Mouse (Mus musculus) MEL (cell line): ENCODE measurements around the gene Lpcat1. TPM values are rescaled to one million over a fixed set of nuclear protein-coding genes. Genes with fewer than 3 reads are reported as not detected.
A peak's percentile ranks its signal among the peaks of the same experiment; 100 is the strongest.

ENCODE experiments used
- DNase-seq: peaks from one replicate; pipeline ENCODE4 v3.0.0; 2011; ENCODE audit warnings: low read depth, low spot score
- H3K27ac ChIP-seq: 2 replicates; pipeline ENCODE4 v1.5.1; 2012; ENCODE audit warnings: low read depth, mild to moderate bottlenecking, control low read depth, low read length, moderate library complexity; ENCODE audit not compliant: control insufficient read depth
- H3K27me3 ChIP-seq, 2 experiments: fragments of 150-350 bp in 1 of 2; sonication (generic) in 1 of 2; 2 replicates each; pipeline ENCODE4 v1.6.1; 2012; ENCODE audit warnings: low read length in 2 of 2, mild to moderate bottlenecking in 2 of 2, improper control_type of control experiment in 1 of 2, moderate library complexity in 1 of 2; ENCODE audit not compliant: insufficient read depth in 2 of 2, control insufficient read depth in 1 of 2
- H3K36me3 ChIP-seq, 2 experiments: 2 replicates each; pipeline ENCODE4 v1.6.1; 2012 to 2014; ENCODE audit warnings: low read length in 2 of 2, improper control_type of control experiment in 1 of 2, inconsistent platforms in 1 of 2, mild to moderate bottlenecking in 1 of 2; ENCODE audit not compliant: insufficient read depth in 2 of 2, control insufficient read depth in 1 of 2
- H3K4me1 ChIP-seq, 2 experiments: fragments of 150-350 bp in 1 of 2; sonication (generic) in 1 of 2; 2 replicates each; pipeline ENCODE4 v1.6.1; 2012; ENCODE audit warnings: low read length in 2 of 2, improper control_type of control experiment in 1 of 2, mild to moderate bottlenecking in 1 of 2; ENCODE audit not compliant: insufficient read depth in 2 of 2, control insufficient read depth in 1 of 2
- H3K4me3 ChIP-seq, 2 experiments: fragments of 150-350 bp in 1 of 2; sonication (generic) in 1 of 2; 2 replicates each; pipeline ENCODE4 v1.5.1; 2012; ENCODE audit warnings: low read depth in 2 of 2, low read length in 2 of 2, mild to moderate bottlenecking in 2 of 2, moderate library complexity in 2 of 2, control low read depth in 1 of 2, improper control_type of control experiment in 1 of 2; ENCODE audit not compliant: control insufficient read depth in 1 of 2, insufficient read depth in 1 of 2
- H3K79me2 ChIP-seq: 2 replicates; pipeline ENCODE4 v1.6.1; 2012; ENCODE audit warnings: mild to moderate bottlenecking, low read length, moderate library complexity; ENCODE audit not compliant: control insufficient read depth, poor library complexity, insufficient read depth
- H3K9ac ChIP-seq: 2 replicates; pipeline ENCODE4 v1.6.1; 2012; ENCODE audit warnings: low read depth, mild to moderate bottlenecking, control low read depth, low read length, moderate library complexity; ENCODE audit not compliant: control insufficient read depth, poor library complexity, severe bottlenecking
- H3K9me3 ChIP-seq: fragments of 150-350 bp; sonication (generic); replicated peaks from 2 replicates; pipeline ENCODE4 v1.6.1; 2012; ENCODE audit warnings: mild to moderate bottlenecking, low read length, improper control_type of control experiment, moderate library complexity; ENCODE audit not compliant: insufficient read depth
- CTCF ChIP-seq, 3 experiments: IDR thresholded peaks in 2 of 3; conservative IDR thresholded peaks in 1 of 3; 2 replicates each; pipeline ENCODE4 v1.5.1; 2011 to 2012; ENCODE audit warnings: low read length in 3 of 3, low read depth in 2 of 3, mild to moderate bottlenecking in 2 of 3, improper control_type of control experiment in 1 of 3, inconsistent platforms in 1 of 3, mixed read lengths in 1 of 3, moderate library complexity in 1 of 3; ENCODE audit not compliant: control insufficient read depth in 1 of 3, insufficient read depth in 1 of 3, poor library complexity in 1 of 3, severe bottlenecking in 1 of 3
- E2F4 ChIP-seq: IDR thresholded peaks from 2 replicates; pipeline ENCODE4 v1.6.1; 2011; ENCODE audit warnings: low read depth, low read length, improper control_type of control experiment, borderline replicate concordance
- GABPA ChIP-seq: IDR thresholded peaks from 2 replicates; pipeline ENCODE4 v1.6.1; 2012; ENCODE audit warnings: low read depth, mild to moderate bottlenecking, inconsistent platforms, low read length, improper control_type of control experiment, moderate library complexity
- GATA1 ChIP-seq: IDR thresholded peaks from 2 replicates; pipeline ENCODE4 v1.6.1; 2011; ENCODE audit warnings: low read depth, low read length, improper control_type of control experiment
- KAT2A ChIP-seq: conservative IDR thresholded peaks from 2 replicates; pipeline ENCODE4 v1.6.1; 2012; ENCODE audit warnings: low read depth, low read length, improper control_type of control experiment, inconsistent platforms
- MXI1 ChIP-seq: IDR thresholded peaks from 2 replicates; pipeline ENCODE4 v1.6.1; 2011; ENCODE audit warnings: mild to moderate bottlenecking, low read depth, low read length, improper control_type of control experiment
- MYC ChIP-seq: IDR thresholded peaks from 2 replicates; pipeline ENCODE4 v1.6.1; 2011; ENCODE audit warnings: low read depth, mild to moderate bottlenecking, low read length, improper control_type of control experiment, moderate library complexity
- NRF1 ChIP-seq: IDR thresholded peaks from 2 replicates; pipeline ENCODE4 v1.6.1; 2014; ENCODE audit warnings: low read depth, mild to moderate bottlenecking, inconsistent platforms, low read length, improper control_type of control experiment, moderate library complexity; ENCODE audit not compliant: poor library complexity, insufficient read depth, severe bottlenecking
- POLR2A ChIP-seq, 2 experiments: IDR thresholded peaks; 2 replicates each; pipeline ENCODE4 v1.6.1; 2011 to 2012; ENCODE audit warnings: low read length in 2 of 2, mild to moderate bottlenecking in 2 of 2, control low read depth in 1 of 2, improper control_type of control experiment in 1 of 2, low read depth in 1 of 2, moderate library complexity in 1 of 2; ENCODE audit not compliant: control insufficient read depth in 1 of 2, insufficient read depth in 1 of 2, poor library complexity in 1 of 2
- POLR2AphosphoS5 ChIP-seq: IDR thresholded peaks from 2 replicates; pipeline ENCODE4 v1.6.1; 2012; ENCODE audit warnings: low read depth, borderline replicate concordance, mild to moderate bottlenecking, inconsistent platforms, low read length, moderate library complexity, mixed read lengths
- RAD21 ChIP-seq: IDR thresholded peaks from 2 replicates; pipeline ENCODE4 v1.6.1; 2011; ENCODE audit warnings: mild to moderate bottlenecking, low read depth, low read length, improper control_type of control experiment
- RCOR1 ChIP-seq: IDR thresholded peaks from 2 replicates; pipeline ENCODE4 v1.6.1; 2012; ENCODE audit warnings: low read depth, mild to moderate bottlenecking, inconsistent platforms, low read length, improper control_type of control experiment
- SMC3 ChIP-seq: IDR thresholded peaks from 2 replicates; pipeline ENCODE4 v1.6.1; 2011; ENCODE audit warnings: low read depth, low read length, improper control_type of control experiment
- TCF12 ChIP-seq: IDR thresholded peaks from 2 replicates; pipeline ENCODE4 v1.6.1; 2014; ENCODE audit warnings: low read depth, mild to moderate bottlenecking, inconsistent platforms, low read length, improper control_type of control experiment, moderate library complexity
- UBTF ChIP-seq: IDR thresholded peaks from 2 replicates; pipeline ENCODE4 v1.6.1; 2012; ENCODE audit warnings: low read depth, mild to moderate bottlenecking, inconsistent platforms, low read length, improper control_type of control experiment, moderate library complexity, borderline replicate concordance; ENCODE audit not compliant: insufficient read depth
- USF1 ChIP-seq: IDR thresholded peaks from 2 replicates; pipeline ENCODE4 v1.6.1; 2014; ENCODE audit warnings: low read depth, mild to moderate bottlenecking, inconsistent platforms, low read length, improper control_type of control experiment, moderate library complexity
- USF2 ChIP-seq, 2 experiments: IDR thresholded peaks; 2 replicates each; pipeline ENCODE4 v1.6.1; 2011 to 2012; ENCODE audit warnings: improper control_type of control experiment in 2 of 2, low read length in 2 of 2, borderline replicate concordance in 1 of 2, inconsistent platforms in 1 of 2, low read depth in 1 of 2, mild to moderate bottlenecking in 1 of 2; ENCODE audit not compliant: insufficient read depth in 1 of 2
- ZC3H11A ChIP-seq: IDR thresholded peaks from 2 replicates; pipeline ENCODE4 v1.6.1; 2012; ENCODE audit warnings: low read depth, mild to moderate bottlenecking, inconsistent platforms, low read length, improper control_type of control experiment
- ZKSCAN1 ChIP-seq: IDR thresholded peaks from 2 replicates; pipeline ENCODE4 v1.6.1; 2012; ENCODE audit warnings: low read depth, mild to moderate bottlenecking, inconsistent platforms, low read length, improper control_type of control experiment, moderate library complexity
- ZNF384 ChIP-seq: IDR thresholded peaks from 2 replicates; pipeline ENCODE4 v1.6.1; 2012; ENCODE audit warnings: low read depth, mild to moderate bottlenecking, inconsistent platforms, low read length, improper control_type of control experiment
- polyA plus RNA-seq, 2 experiments: library from polyadenylated mRNA; stranded (reverse) in 1 of 2; unstranded in 1 of 2; fragments of >175 nt in 1 of 2; fragments of >200 nt in 1 of 2; gene quantifications; 2 replicates each; pipeline versions ENCODE4 v1.2.1 to v1.2.4; 2012; ENCODE audit warnings: low replicate concordance in 2 of 2, low read depth in 1 of 2; ENCODE audit not compliant: insufficient read length in 2 of 2, insufficient read depth in 1 of 2, missing spikeins in 1 of 2
- total RNA-seq: library from RNA; depleted of rRNA; stranded (reverse); fragments of 300-350 nt; gene quantifications from 2 replicates; pipeline ENCODE4 v1.2.3, GENCODE M21; 2012

Gene Lpcat1
- total and polyA plus RNA-seq, 3 experiments, result 31.5 to 38.8 TPM; not detected in 1

DNA sequence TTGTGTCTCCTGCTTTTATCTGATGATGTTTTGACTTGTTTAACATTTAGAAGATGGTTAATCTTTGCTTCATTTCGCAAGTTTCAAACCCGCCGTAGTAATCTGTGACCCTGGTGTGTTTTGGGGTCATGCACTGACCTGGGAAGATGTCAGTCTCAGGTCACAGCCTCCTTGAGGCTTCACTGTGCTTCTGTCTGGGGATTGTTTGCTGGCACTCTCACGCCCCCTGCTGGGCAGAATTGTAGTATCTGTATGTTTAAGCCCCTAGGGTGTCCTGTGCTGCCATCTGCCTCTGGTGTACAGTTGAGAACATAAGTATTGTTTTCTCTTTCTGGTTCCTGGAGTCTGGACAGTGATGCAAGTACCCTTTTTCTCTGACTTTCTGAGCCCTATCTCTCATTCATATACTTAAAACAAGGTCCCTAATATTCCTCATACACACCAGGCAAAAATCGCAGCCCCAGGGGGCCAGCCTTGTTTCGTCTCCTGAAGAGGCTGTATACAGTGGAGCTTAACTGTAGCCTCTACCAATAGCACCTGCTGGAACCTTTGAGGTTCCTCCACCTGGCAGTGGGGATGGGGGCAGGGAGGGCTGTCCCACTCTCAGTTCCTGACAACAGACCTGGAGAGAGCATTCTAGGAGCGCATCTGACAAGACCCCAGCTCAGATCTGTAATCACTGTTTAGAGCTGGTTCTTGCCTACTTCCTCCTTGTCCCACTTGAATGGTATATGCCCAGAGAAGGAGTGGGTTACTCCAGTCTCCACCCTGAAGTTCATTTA, 38.9 kb downstream of the Lpcat1 start:
- Histone ChIP-seq H3K4me3 (no peak overlapping the region), H3K36me3 (no peaks in the 10 kb centered on the region; a peak in 1 of 4 replicates), H3K27ac (no peak overlapping the region), H3K79me2 (no peaks in the 10 kb centered on the region), H3K4me1 (no peaks in the 10 kb centered on the region), H3K9ac (no peak overlapping the region)
- TF ChIP-seq UBTF (no peak), GATA1 (no peak), SMC3 (peak; percentile 93), CTCF (IDR thresholded peaks at IDR 0.05 in 2 of 3, conservative IDR thresholded peaks at IDR 0.05 in 1 of 3; ENCODE audit: control insufficient read depth in 1 of 3, insufficient read depth in 1 of 3, low read depth in 2 of 3, low read length in 3 of 3, poor library complexity in 1 of 3, severe bottlenecking in 1 of 3) (peak; percentile 79 to 93 (median 86)), RCOR1 (no peak), ZC3H11A (peak; percentile 79), RAD21 (peak; percentile 80)
- TF ChIP-seq, all 39 proteins: peak for 4
- H3K9me3 ChIP-seq, result no peaks in the 10 kb centered on the region
- no peaks in the 10 kb centered on the region for H3K27me3 ChIP-seq
- DNase-seq, result peak; percentile 77

DNA sequence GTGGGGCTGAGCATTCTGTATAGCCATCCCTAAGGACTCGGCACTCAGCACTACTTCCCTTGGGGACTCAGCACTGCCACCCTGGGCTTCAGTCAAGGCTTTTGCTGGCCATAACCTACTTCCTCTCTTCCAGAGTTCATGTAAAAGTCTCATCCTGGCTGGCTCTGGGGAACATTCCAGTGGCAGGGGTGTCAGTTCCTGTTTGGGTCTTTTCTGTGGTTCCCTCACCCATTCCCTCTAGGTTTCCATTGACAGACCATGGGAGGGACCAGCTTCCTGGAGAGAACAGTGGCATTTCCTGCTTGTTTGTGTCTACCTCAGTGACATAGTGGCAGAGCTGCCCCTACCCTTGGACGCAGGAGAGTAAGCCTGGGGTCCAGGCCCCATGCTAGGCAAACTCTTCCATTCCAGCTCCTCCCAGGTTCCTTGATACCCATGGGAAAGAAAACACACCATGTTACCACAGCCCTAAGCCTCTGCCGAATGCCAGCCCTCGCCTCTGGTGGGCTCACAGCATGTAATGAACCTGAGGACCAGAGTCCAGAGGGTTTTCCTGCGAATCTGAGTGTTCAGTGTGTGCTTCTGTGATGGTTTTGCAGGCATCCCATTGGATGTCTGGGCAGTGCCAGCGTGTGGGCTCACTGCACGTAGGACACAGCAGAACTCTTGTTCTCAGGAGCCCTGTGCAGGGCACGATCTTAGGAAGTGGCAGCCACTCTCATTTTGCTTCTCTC, 42.0 kb downstream of the Lpcat1 start:
- no peak overlapping the region for H3K27ac ChIP-seq
- H3K9ac ChIP-seq, result no peak overlapping the region
- peaks cover 0 to 2% of the 10 kb centered on the region in 2 experiments; a peak in 1 of 4 replicates for H3K36me3 ChIP-seq
- H3K27me3 ChIP-seq, result no peaks in the 10 kb centered on the region
- no peak for DNase-seq
- no peaks in the 10 kb centered on the region for H3K4me1 ChIP-seq
- no peaks in the 10 kb centered on the region for H3K9me3 ChIP-seq
- no peaks in the 10 kb centered on the region for H3K79me2 ChIP-seq
- TF ChIP-seq USF2 (IDR thresholded peaks at IDR 0.05; ENCODE audit: borderline replicate concordance in 1 of 2, insufficient read depth in 1 of 2, low read depth in 1 of 2, low read length in 2 of 2) (no peak), KAT2A (no peak), GABPA (no peak), USF1 (no peak), TCF12 (no peak), POLR2A (IDR thresholded peaks at IDR 0.05; ENCODE audit: control insufficient read depth in 1 of 2, insufficient read depth in 1 of 2, low read depth in 1 of 2, low read length in 2 of 2, poor library complexity in 1 of 2) (no peak), E2F4 (no peak), POLR2AphosphoS5 (no peak), NRF1 (no peak), MYC (no peak), ZNF384 (no peak), ZKSCAN1 (no peak), MXI1 (no peak), ZC3H11A (no peak)
- H3K4me3 ChIP-seq, result no peak overlapping the region
